Mouse (Mus musculus) Muller cell, postnatal 12 days (primary cell): Measurements from ENCODE around the gene Gm10563.
A peak's percentile ranks its signal among the peaks of the same experiment; 100 is the strongest.

Experiments
- DNase-seq: peaks from one replicate; pipeline ENCODE4 v3.0.0-alpha.2; 2015; ENCODE audit errors: inconsistent ontology term

Gm10563 gene

GRCm38 (mm10) chr4:155653086-155653450 lies 7.9 kb upstream of the Gm10563 start, which contains the start of gene Mmp23:
Gene Mmp23 (minus strand): TSS chr4:155653384.
- peak; percentile 72 for DNase-seq

- no peak for DNase-seq
Observed at GRCm38 (mm10) chr4:155652283-155653085, 7.3 kb upstream of the Gm10563 start.

DNA sequence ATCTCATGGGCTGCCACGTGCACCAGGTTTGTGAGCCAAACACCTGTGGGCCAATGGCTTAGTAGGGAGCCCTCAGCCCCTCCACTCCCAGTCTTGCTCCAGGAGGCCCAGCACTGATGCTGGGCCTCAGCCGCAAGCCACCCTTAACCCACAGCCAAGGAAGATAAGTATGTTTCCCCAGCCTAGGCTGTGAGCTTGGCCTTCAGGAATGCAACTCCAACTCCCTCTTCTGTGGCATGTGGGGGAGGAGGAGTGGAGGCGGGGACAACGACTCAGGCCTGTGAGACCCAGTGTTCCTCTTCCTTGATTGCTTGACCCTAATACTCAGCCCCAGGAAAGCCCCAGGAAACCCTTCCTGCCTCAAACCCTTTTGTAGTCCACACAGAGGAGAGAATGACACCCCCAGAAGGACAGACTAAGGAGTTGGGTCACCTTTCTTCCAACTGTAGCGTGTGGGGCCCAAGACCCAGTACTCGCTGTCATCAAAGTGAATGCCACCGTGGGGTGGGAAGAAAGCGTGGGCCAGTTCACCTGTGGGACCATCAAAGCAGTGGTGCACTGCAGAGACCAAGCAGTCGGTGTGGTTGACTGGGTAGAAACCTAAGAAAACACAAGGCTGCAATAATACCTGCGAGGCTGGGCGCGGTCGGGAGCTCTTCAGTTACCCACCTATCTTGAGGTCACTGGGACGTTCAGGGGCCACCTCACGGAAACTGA lies 6.5 kb upstream of the Gm10563 start:
- peak; percentile 84 for DNase-seq

DNA sequence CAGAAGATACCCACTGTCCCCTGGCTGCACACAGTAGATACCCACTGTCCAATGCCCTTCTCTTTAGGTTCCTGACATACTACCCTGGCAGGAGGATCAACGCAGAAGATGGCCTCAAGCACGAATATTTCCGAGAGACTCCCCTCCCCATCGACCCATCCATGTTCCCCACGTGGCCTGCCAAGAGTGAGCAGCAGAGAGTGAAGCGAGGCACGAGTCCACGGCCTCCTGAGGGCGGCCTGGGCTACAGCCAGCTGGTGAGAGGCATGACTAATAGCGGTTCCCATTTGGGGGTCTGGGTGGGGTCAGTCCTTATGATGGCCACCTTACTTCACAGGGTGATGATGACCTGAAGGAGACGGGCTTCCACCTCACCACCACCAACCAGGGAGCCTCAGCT lies 4.1 kb upstream of the Gm10563 start:
- DNase-seq, result no peak

GRCm38 (mm10) chr4:155645721-155646120 lies 513 bp upstream of the Gm10563 start:
- no peak for DNase-seq

DNA sequence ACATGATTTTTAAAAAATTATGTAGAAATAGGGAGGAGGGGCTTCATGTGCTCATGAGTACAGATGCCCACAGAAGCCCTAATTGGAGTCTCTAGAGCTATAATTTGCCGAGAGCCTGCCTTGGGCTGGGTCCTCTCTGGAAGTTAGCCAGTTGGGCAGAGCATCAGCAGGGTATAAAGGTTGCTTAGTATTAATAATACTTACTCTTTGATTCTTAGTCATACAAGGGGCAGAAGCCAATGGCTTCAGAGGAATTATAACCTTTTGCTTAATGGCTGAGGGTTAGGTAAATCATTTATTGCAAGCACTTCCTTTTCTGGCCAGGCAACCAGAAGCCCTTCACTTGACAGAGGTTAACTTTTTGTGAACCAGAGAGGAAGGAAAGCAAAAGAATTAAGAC lies 1.7 kb downstream of the Gm10563 start:
- no peak for DNase-seq

DNA sequence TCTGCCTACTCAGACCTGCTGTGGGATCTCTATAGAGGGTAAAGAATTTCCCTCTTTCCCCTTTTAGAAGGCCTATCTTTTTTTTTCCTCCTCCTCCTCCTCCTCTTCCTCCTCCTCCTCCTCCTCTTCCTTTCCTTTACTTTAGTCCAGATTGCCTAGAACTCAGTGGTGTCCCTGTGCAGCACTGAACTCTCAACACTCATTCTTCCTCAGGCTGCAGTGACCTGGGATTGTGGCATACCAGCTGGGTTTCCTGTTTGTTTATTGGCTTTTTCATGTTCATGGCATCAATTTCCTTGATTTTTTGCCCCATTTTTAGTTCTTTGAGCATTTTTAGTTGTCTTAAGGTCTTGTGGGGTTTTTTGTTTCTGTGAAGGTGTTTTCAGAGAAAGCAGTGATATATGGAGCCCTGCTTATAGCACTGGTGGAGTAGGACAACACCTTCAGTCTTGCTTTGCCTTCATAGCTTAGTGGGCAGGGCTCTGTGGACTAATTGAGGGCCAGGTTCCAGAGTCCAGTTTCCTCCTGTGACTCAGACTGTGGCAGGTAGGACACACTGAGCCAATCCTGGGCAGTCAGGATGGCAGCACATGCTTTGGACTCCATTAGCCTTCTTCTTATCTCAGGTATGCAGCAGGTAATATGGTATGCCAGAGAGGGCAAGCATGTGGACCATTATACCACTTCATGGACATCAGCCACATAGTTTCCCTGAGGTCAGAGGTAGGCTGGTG lies 9.3 kb downstream of the Gm10563 start:
- DNase-seq, result no peak

DNA sequence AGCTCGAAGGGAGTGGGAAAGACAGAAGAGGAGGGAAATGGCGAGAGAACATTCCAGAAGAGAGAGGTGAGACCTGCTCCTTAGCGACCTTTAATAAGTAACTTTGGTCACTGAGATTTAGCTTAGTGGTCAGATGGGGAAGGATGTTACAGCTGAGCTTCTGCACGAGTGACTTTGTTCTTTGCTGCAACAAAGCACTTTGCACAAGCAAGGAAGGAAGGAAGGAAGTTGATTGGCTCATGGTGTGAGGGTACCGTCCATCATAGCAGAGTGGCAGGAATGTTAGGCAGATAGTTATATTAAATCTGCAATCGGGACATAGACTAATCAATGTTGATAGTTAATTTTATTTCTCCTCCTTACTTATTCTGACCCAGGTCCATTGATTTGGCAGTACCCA lies 14.9 kb downstream of the Gm10563 start:
- no peak for DNase-seq

- DNase-seq, result peak; percentile 96
Observed at GRCm38 (mm10) chr4:155624338-155625291, 20.6 kb downstream of the Gm10563 start, which contains the start of gene Cdk11b. Gene Cdk11b (plus strand): TSS chr4:155624854.

GRCm38 (mm10) chr4:155618321-155618720 lies 26.9 kb downstream of the Gm10563 start:
- DNase-seq, result no peak

DNA sequence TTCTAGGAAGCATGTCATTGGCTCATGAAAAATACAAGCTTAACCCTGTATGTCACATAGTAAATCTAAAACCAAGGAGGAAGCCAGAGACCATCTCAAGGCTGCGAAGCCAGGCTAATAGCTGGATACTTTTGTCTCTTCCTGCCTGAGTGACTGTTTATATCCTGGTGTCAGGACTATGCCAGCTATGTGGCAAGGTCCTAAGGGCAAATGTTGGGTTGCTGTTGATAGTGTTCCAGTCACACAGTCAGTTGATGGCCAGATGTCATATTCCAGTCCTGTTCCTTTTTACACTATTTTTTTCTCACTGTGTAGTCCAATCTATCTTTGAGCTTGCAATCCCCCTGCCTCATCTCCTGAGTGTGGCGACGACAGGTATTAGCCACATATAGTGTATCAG lies 31.9 kb downstream of the Gm10563 start:
- no peak for DNase-seq

GRCm38 (mm10) chr4:155611860-155612259 lies 33.3 kb downstream of the Gm10563 start:
- DNase-seq, result no peak

GRCm38 (mm10) chr4:155606825-155607224 lies 38.4 kb downstream of the Gm10563 start:
- DNase-seq, result no peak

DNA sequence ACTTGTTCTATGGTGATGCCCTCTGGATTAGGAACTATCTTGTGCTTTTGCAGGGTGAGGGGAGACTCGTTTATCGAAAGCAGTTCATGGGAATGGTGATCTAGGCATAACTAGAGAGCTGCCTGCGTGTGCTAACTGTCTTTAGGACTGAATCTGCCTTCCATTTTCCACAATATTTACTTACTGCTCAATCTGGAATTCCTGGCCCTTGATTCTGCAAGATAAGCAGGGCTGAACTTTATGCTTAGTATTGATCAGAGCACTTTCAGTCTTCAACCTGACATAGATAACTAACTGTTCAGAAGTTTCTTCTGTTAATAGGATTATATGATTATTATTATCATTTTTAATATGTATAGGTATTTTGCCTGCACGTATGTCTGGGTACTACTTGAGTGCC lies 40.1 kb downstream of the Gm10563 start:
- no peak for DNase-seq

- DNase-seq, result no peak
Observed at GRCm38 (mm10) chr4:155603801-155604200, 41.4 kb downstream of the Gm10563 start.

DNA sequence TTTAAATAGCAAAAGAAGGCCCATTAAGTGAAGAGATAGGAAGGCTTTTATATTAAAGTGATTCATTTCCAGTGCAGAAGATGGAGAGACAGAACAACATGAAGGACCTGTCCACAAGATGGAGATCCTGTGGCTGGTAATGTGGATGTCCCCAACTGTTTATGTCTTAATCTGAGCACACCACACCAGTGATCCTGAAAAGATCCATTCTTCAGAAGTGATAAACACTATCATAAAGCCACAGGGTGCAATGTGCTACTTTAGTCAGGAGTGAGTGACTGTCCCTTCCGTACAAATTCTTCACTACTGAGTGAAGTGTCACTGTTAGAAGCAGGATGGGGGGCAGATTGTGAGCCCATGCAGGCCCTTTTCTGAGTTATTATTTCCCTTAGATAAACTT lies 42.5 kb downstream of the Gm10563 start:
- DNase-seq, result no peak

GRCm38 (mm10) chr4:155601997-155602456 lies 43.2 kb downstream of the Gm10563 start:
- DNase-seq, result no peak

DNA sequence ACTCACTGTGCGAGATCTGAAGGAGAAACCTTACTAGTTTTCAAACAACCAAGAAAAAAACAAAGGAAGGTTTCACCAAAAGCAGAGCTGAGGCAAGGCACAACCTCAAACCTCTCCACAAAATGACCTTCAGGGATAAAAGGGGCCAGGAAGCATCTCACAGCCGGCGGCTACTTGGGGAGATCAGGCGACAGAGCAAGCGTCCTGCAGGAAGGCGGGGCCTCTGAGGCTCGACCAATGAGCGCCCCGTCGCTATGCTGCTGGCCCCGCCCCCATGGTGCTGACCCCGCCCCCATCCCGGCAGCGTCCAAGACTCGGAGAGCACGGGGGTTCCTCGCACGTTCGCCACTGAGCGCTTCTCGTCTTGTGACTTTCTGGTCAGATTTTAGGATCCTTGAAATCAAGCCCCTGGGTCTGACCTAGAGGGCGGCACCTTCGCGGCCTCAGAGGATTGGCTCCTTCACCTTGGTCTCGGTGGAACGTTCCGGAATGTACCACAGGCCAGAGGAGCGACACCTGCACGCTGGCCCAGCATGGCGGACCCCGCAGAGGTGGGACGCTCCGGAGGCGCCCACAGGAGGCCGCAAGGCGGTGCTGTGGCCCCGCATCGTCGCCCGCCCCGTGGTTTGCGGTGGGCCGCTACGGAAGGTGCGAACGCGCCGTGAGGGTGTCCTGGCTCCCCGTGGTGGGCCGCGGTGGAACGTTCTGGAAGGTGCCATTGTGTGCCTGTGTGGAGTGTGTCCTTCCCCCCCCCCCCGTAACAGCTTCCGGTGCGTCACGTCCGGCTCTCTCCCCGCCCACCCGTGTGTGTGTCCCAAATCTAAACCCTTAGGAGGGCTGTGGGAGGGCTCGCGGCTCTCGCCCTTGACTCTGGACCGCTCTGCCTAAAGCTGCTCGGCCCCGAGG lies 43.9 kb downstream of the Gm10563 start, which contains the start of gene Slc35e2:
Gene Slc35e2 (plus strand): TSS at position 326 of the 906 bp plus-strand sequence.
- DNase-seq, result peak; percentile 98

- DNase-seq, result no peak
Observed at GRCm38 (mm10) chr4:155599901-155600825, 45.0 kb downstream of the Gm10563 start.
